In the genomic region with DNA sequence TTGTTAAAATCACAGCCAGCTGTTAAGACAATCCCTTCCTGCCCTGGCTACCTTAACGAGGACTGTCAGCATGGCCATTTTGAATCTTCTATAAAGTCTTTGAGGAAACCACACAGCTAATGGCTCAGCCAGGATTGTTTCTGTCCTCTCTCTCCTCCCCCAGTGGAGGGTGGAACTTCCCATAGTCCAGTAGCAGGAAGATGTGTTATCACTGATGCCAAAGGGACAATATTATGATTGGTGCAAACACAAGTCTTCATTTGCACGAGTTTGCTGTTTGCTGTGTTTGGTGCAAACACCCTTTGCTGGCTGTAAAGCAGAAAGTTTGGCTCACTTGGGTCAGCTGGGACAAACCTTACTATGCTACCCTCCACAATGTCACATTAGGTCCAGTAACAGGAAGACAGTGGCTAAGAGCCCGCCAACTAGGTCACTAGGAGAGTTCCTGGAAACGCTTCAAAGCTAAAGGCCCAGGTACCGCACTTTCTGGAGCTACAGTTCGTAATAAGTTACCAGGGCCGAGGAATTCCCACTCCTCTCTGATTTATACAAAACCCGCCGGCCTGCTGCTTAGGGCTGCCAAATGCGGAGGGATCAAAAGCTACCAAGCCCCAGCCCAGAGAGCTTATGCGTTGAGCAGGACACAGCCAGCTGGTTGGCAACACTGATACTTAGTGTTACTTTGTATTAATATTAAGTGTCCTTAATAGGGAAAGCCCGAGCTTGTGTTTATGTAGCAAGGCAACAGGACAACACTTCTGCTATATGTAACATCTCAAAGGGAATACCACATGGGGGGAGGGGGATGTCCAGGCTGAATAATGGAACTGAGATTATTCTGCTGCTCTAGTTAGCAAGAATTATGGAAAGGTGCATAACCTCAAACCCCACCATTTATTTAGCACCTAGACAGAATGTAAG, we compare ENCODE assay signal across 8 mouse cellular contexts. TPM values are rescaled to one million over a fixed set of nuclear protein-coding genes. Genes with fewer than 3 reads are reported as not detected.
DNase-seq lines count a peak whose midpoint lies in the region; ATAC-seq and TF ChIP-seq lines count a peak whose summit lies in the region.

No protein-coding gene starts in this region.

- peak; percentile 49 to 59 for DNase-seq in adrenal gland, adult (ENCODE audit: inconsistent age in 2 of 2, low spot score in 1 of 2)
- no peak for DNase-seq in adrenal gland, postnatal 25 days
- no peak for DNase-seq in spleen, adult 2 months (ENCODE audit: low read depth in 1 of 2, low spot score in 2 of 2)
- no peak for DNase-seq in spleen, adult 18-20 months
- no peak for DNase-seq in embryo, embryonic 10 days (ENCODE audit: low spot score)
- no peak for DNase-seq in right cerebral cortex, adult 18-20 months

- H3K36me3 ChIP-seq in spleen, adult 2 months (ENCODE audit: control insufficient read depth, insufficient read depth, low read length): peaks cover 19% of the 10 kb centered on the region
- peaks cover 29% of the 10 kb centered on the region for H3K36me3 ChIP-seq in kidney, embryonic 15.5 days
- peaks cover 22% of the 10 kb centered on the region for H3K36me3 ChIP-seq in neural tube, embryonic 12.5 days

- peak overlapping the region; percentile 100; the same call in 1 of the 2 replicates for H3K27ac ChIP-seq in spleen, adult 2 months (ENCODE audit: insufficient read depth, low read length)
- H3K27ac ChIP-seq in kidney, embryonic 15.5 days: peak overlapping the region; percentile 98
- H3K27ac ChIP-seq in neural tube, embryonic 12.5 days: peak overlapping the region; percentile 96; the same call in 1 of the 2 replicates

- 55% methylated on average over 12 of the region's 12 CpGs for WGBS in spleen, adult 2 months
- 28% methylated on average over 12 of the region's 12 CpGs for WGBS in kidney, embryonic 15.5 days
- 33% methylated on average over 12 of the region's 12 CpGs for WGBS in neural tube, embryonic 12.5 days

- H3K4me2 ChIP-seq in kidney, embryonic 15.5 days: peak overlapping the region; percentile 86
- H3K4me2 ChIP-seq in neural tube, embryonic 12.5 days (replicated peaks): peak overlapping the region; percentile 90

- H3K9me3 ChIP-seq in kidney, embryonic 15.5 days (replicated peaks): no peaks in the 10 kb centered on the region
- H3K9me3 ChIP-seq in neural tube, embryonic 12.5 days: no peaks in the 10 kb centered on the region

- H3K9ac ChIP-seq in kidney, embryonic 15.5 days: peak overlapping the region; percentile 91
- H3K9ac ChIP-seq in neural tube, embryonic 12.5 days: peak overlapping the region; percentile 100

- TF ChIP-seq CTCF in spleen, adult 2 months (IDR thresholded peaks at IDR 0.05; ENCODE audit: extremely low read depth, insufficient read depth, insufficient read length, insufficient replicate concordance): no peak

- no peak for TF ChIP-seq POLR2A in spleen, adult 2 months (IDR thresholded peaks at IDR 0.05; ENCODE audit: low read depth, low read length)

- peak; percentile 0; the same call in 1 of the 2 replicates for ATAC-seq in kidney, embryonic 15.5 days (replicated peaks; ENCODE audit: low FRiP score)
- no peak for ATAC-seq in neural tube, embryonic 12.5 days (ENCODE audit: low FRiP score, low read depth)

- H3K27me3 ChIP-seq in spleen, adult 2 months (ENCODE audit: control insufficient read depth, insufficient read depth, low read length): no peaks in the 10 kb centered on the region
- H3K27me3 ChIP-seq in kidney, embryonic 15.5 days: no peaks in the 10 kb centered on the region
- no peaks in the 10 kb centered on the region for H3K27me3 ChIP-seq in neural tube, embryonic 12.5 days (replicated peaks)

- peak overlapping the region; percentile 87 for H3K4me3 ChIP-seq in spleen, adult 2 months (ENCODE audit: extremely low read depth, insufficient read depth, insufficient read length)
- peak overlapping the region; percentile 71 for H3K4me3 ChIP-seq in kidney, embryonic 15.5 days (replicated peaks)
- peak overlapping the region; percentile 94 for H3K4me3 ChIP-seq in neural tube, embryonic 12.5 days

- H3K4me1 ChIP-seq in spleen, adult 2 months (ENCODE audit: control insufficient read depth, insufficient read depth, insufficient read length): peaks cover 8% of the 10 kb centered on the region; the same call in 1 of the 2 replicates
- peaks cover 44% of the 10 kb centered on the region for H3K4me1 ChIP-seq in kidney, embryonic 15.5 days
- H3K4me1 ChIP-seq in neural tube, embryonic 12.5 days: peaks cover 43% of the 10 kb centered on the region

RNA-seq across cellular contexts. Expression of a gene that starts 0.9 kb away (rescaled TPM):
- 237 and 249 TPM in 2 replicates for total RNA-seq in adrenal gland, postnatal 25 days (2021)
- 284 and 323 TPM in 2 replicates for polyA plus RNA-seq in spleen, adult 2 months (2012; rRNA removed)
- 531 and 538 TPM in 2 replicates for polyA plus RNA-seq in kidney, embryonic 15.5 days (2015; fragmentation: Nextera tagmentation; extraction: Ambion mirVana)
- 511 and 522 TPM in 2 replicates for polyA plus RNA-seq in neural tube, embryonic 12.5 days (2016; fragmentation: Nextera tagmentation; extraction: Ambion mirVana)

RNA-seq across cellular contexts. Expression of a gene that starts 5.1 kb away (rescaled TPM):
- total RNA-seq in adrenal gland, postnatal 25 days (2021): 18.3 and 24.1 TPM in 2 replicates
- 16.9 and 29.1 TPM in 2 replicates for polyA plus RNA-seq in spleen, adult 2 months (2012; rRNA removed)
- polyA plus RNA-seq in kidney, embryonic 15.5 days (2015; fragmentation: Nextera tagmentation; extraction: Ambion mirVana): 11.3 and 12.4 TPM in 2 replicates
- 10.6 and 11.5 TPM in 2 replicates for polyA plus RNA-seq in neural tube, embryonic 12.5 days (2016; fragmentation: Nextera tagmentation; extraction: Ambion mirVana)

RNA-seq across cellular contexts. Expression of a gene that starts 7.2 kb away (rescaled TPM):
- total RNA-seq in adrenal gland, postnatal 25 days (2021): 8.0 and 8.4 TPM in 2 replicates
- polyA plus RNA-seq in spleen, adult 2 months (2012; rRNA removed): 5.0 TPM in 2 replicates
- polyA plus RNA-seq in kidney, embryonic 15.5 days (2015; fragmentation: Nextera tagmentation; extraction: Ambion mirVana): 6.2 and 6.4 TPM in 2 replicates
- 26.2 and 28.4 TPM in 2 replicates for polyA plus RNA-seq in neural tube, embryonic 12.5 days (2016; fragmentation: Nextera tagmentation; extraction: Ambion mirVana)

RNA-seq across cellular contexts. Expression of a gene that starts 20.0 kb away (rescaled TPM):
- total RNA-seq in adrenal gland, postnatal 25 days (2021): not detected in 2 replicates
- 0.34 TPM in 1 of 2 replicates, not detected in the other for polyA plus RNA-seq in spleen, adult 2 months (2012; rRNA removed)
- 0.65 and 0.69 TPM in 2 replicates for polyA plus RNA-seq in kidney, embryonic 15.5 days (2015; fragmentation: Nextera tagmentation; extraction: Ambion mirVana)
- polyA plus RNA-seq in neural tube, embryonic 12.5 days (2016; fragmentation: Nextera tagmentation; extraction: Ambion mirVana): not detected in 2 replicates

RNA-seq across cellular contexts. Expression of a gene that starts 21.9 kb away (rescaled TPM):
- total RNA-seq in adrenal gland, postnatal 25 days (2021): 86.1 and 109 TPM in 2 replicates
- polyA plus RNA-seq in spleen, adult 2 months (2012; rRNA removed): 1,148 and 1,488 TPM in 2 replicates
- 64.5 and 66.1 TPM in 2 replicates for polyA plus RNA-seq in kidney, embryonic 15.5 days (2015; fragmentation: Nextera tagmentation; extraction: Ambion mirVana)
- polyA plus RNA-seq in neural tube, embryonic 12.5 days (2016; fragmentation: Nextera tagmentation; extraction: Ambion mirVana): 55.7 and 58.8 TPM in 2 replicates

Comparison
In these comparisons a context has a peak if more than half of its experiments do, and no peak if none do; other contexts are left out.
1. DNase-seq: peak in adrenal gland, adult (2 of 2); none in adrenal gland, postnatal 25 days (single experiment), spleen, adult 2 months (0 of 2), spleen, adult 18-20 months (0 of 2), embryo, embryonic 10 days (single experiment) and right cerebral cortex, adult 18-20 months (single experiment).
2. Peak in every context shown above with its lines, with median percentiles within 50 percentile points of each other: H3K27ac ChIP-seq and H3K4me3 ChIP-seq.